Mouse (Mus musculus) left cerebral cortex, postnatal 4 days (tissue): ENCODE measurements around the gene Parp11. TPM values are rescaled to one million over a fixed set of nuclear protein-coding genes. Genes with fewer than 3 reads are reported as not detected.

Experiments
- DNase-seq: peaks from one replicate; pipeline ENCODE4 v3.0.0-alpha.2; 2022
- intact Hi-C: fragments of 180-260 bp; cut with DNase I; formaldehyde crosslinking; loops from one replicate; pipeline ENCODE4 v1.15.1; 2025
- total RNA-seq, 2 experiments: library from RNA; stranded (reverse); gene quantifications; 2 replicates each; pipeline ENCODE4 v1.2.3; 2021

The Parp11 gene
- total RNA-seq, 2 experiments from 2014 or later: 59.1 to 60.9 TPM

GRCm38 (mm10) chr6:127447686-127448460, 1.2 kb downstream of the Parp11 start:
- intact Hi-C loops: loop anchor here (2.0 to 5.0 kb wide), 3 partner anchors 126 to 496 kb away; no protein-coding TSS in a partner anchor
- DNase-seq: no peak

- DNase-seq: no peak
- intact Hi-C loops: loop anchor here (5.0 kb wide), 2 partner anchors 127 to 497 kb away; no protein-coding TSS in a partner anchor
These were observed 2.2 kb downstream of the Parp11 start for GRCm38 (mm10) chr6:127448869-127449268.

GRCm38 (mm10) chr6:127449531-127450422, 3.1 kb downstream of the Parp11 start:
- intact Hi-C loops: loop anchor here (5.0 kb wide), 2 partner anchors 127 to 497 kb away; no protein-coding TSS in a partner anchor
- DNase-seq: peak; percentile 26

- intact Hi-C loops: no loop called here
- DNase-seq: peak; percentile 94
These were observed 7.0 kb downstream of the Parp11 start for GRCm38 (mm10) chr6:127453407-127454343.

GRCm38 (mm10) chr6:127454344-127454707, 7.7 kb downstream of the Parp11 start:
- intact Hi-C loops: no loop called here
- no peak for DNase-seq

GRCm38 (mm10) chr6:127454809-127455208, 8.2 kb downstream of the Parp11 start:
- intact Hi-C loops: no loop called here
- DNase-seq: no peak

GRCm38 (mm10) chr6:127455440-127455839, 8.8 kb downstream of the Parp11 start:
- DNase-seq: no peak
- intact Hi-C loops: no loop called here

GRCm38 (mm10) chr6:127456769-127457168, 10.1 kb downstream of the Parp11 start:
- DNase-seq: no peak
- intact Hi-C loops: no loop called here

- intact Hi-C loops: no loop called here
- DNase-seq: no peak
These were observed 13.1 kb downstream of the Parp11 start for GRCm38 (mm10) chr6:127459776-127460175.

GRCm38 (mm10) chr6:127461491-127461890, 14.9 kb downstream of the Parp11 start:
- intact Hi-C loops: no loop called here
- no peak for DNase-seq

GRCm38 (mm10) chr6:127462251-127462650, 15.6 kb downstream of the Parp11 start:
- DNase-seq: no peak
- intact Hi-C loops: no loop called here

- intact Hi-C loops: no loop called here
These were observed 16.8 kb downstream of the Parp11 start for GRCm38 (mm10) chr6:127463273-127464001.

GRCm38 (mm10) chr6:127464523-127464922, 17.9 kb downstream of the Parp11 start:
- no peak for DNase-seq
- intact Hi-C loops: no loop called here

More at GRCm38 (mm10) chr6:127463273-127464001, 16.8 kb downstream of the Parp11 start:
- no peak for DNase-seq

- intact Hi-C loops: no loop called here
- no peak for DNase-seq
These were observed 20.2 kb downstream of the Parp11 start for GRCm38 (mm10) chr6:127466749-127467310.

GRCm38 (mm10) chr6:127472078-127472477, 25.4 kb downstream of the Parp11 start:
- intact Hi-C loops: no loop called here
- no peak for DNase-seq

- intact Hi-C loops: no loop called here
- no peak for DNase-seq
These were observed 27.3 kb downstream of the Parp11 start for GRCm38 (mm10) chr6:127473961-127474360.

- DNase-seq: no peak
- intact Hi-C loops: no loop called here
These were observed 28.6 kb downstream of the Parp11 start for GRCm38 (mm10) chr6:127475231-127475630.

GRCm38 (mm10) chr6:127491046-127491445, 44.4 kb downstream of the Parp11 start:
- DNase-seq: no peak
- intact Hi-C loops: no loop called here

GRCm38 (mm10) chr6:127492561-127492960, 45.9 kb downstream of the Parp11 start:
- intact Hi-C loops: no loop called here
- no peak for DNase-seq
